11 mouse cellular contexts compared by ENCODE assay signal in genomic region chr3:137418636-137419035, GRCm38 (mm10).
DNase-seq lines count a peak whose midpoint lies in the region; ATAC-seq and TF ChIP-seq lines count a peak whose summit lies in the region.
"Had no signal": no experiment of that assay in that cellular context is flagged by ENCODE, and none has a peak within 500 bp of the region (broad histone marks: within the 10 kb centered on the region; RNA-seq: fewer than 3 reads in every experiment).

No protein-coding gene starts in this region.

- no peak for TF ChIP-seq EP300 in heart, adult 2 months (IDR thresholded peaks at IDR 0.05; ENCODE audit: insufficient read depth, low read depth, low read length)
- TF ChIP-seq EP300 in lung, postnatal 0 days (IDR thresholded peaks at IDR 0.05): 0 out of 2 replicates have a peak, but pooled peaks have one; percentile 12

- no peaks in the 10 kb centered on the region for H3K9me3 ChIP-seq in heart, embryonic 10.5 days
- H3K9me3 ChIP-seq in lung, postnatal 0 days (ENCODE audit: low read length): no peaks in the 10 kb centered on the region
- H3K9me3 ChIP-seq in neural tube, embryonic 15.5 days (replicated peaks): no peaks in the 10 kb centered on the region
- H3K9me3 ChIP-seq: G1E; neural tube, embryonic 12.5 days had no signal

- TF ChIP-seq POLR2A in heart, adult 2 months (IDR thresholded peaks at IDR 0.05; ENCODE audit: insufficient read depth, low read depth, low read length): no peak

- intact Hi-C loops in heart, adult 2 months (cut with DNase I): loop anchor here (2.0 to 10.0 kb wide), 5 partner anchors 76 to 1532 kb away; partner anchors contain the start of gene Emcn

- no peaks in the 10 kb centered on the region for H3K27me3 ChIP-seq in heart, adult 2 months (ENCODE audit: control insufficient read depth, insufficient read depth, low read length)
- no peaks in the 10 kb centered on the region for H3K27me3 ChIP-seq in heart, embryonic 10.5 days (ENCODE audit: insufficient read depth, poor library complexity, severe bottlenecking)
- no peaks in the 10 kb centered on the region for H3K27me3 ChIP-seq in lung, postnatal 0 days (replicated peaks; ENCODE audit: insufficient read depth, low read length)
- H3K27me3 ChIP-seq in neural tube, embryonic 15.5 days (replicated peaks): no peaks in the 10 kb centered on the region
- H3K27me3 ChIP-seq: neural tube, embryonic 12.5 days had no signal

- WGBS in heart, adult 2 months: 59% methylated on average over 4 of the region's 4 CpGs
- 65% methylated on average over 4 of the region's 4 CpGs for WGBS in heart, embryonic 10.5 days
- 59% methylated on average over 4 of the region's 4 CpGs for WGBS in lung, postnatal 0 days
- 75% methylated on average over 4 of the region's 4 CpGs for WGBS in neural tube, embryonic 15.5 days

- H3K79me2 ChIP-seq in heart, adult 2 months (replicated peaks; ENCODE audit: control insufficient read depth, insufficient read depth, low read length): no peaks in the 10 kb centered on the region

- no peaks in the 10 kb centered on the region for H3K36me3 ChIP-seq in heart, adult 2 months (ENCODE audit: control insufficient read depth, insufficient read depth, low read length)
- no peaks in the 10 kb centered on the region for H3K36me3 ChIP-seq in heart, embryonic 10.5 days
- no peaks in the 10 kb centered on the region for H3K36me3 ChIP-seq in lung, postnatal 0 days (ENCODE audit: insufficient read depth, low read length)
- no peaks in the 10 kb centered on the region for H3K36me3 ChIP-seq in neural tube, embryonic 15.5 days
- H3K36me3 ChIP-seq: G1E; neural tube, embryonic 12.5 days had no signal

- no peak for DNase-seq in heart, adult 2 months
- DNase-seq in heart, embryonic 10.5 days (ENCODE audit: low spot score): no peak
- peak; percentile 59 for DNase-seq in lung, postnatal 0 days (ENCODE audit: low spot score)
- no peak for DNase-seq in lung, postnatal 4 days
- peak; percentile 32 for DNase-seq in fibroblast of lung, adult 2 months (ENCODE audit: low read depth)
- DNase-seq in telencephalon, adult 2 months (ENCODE audit: low read depth, low spot score): peak; percentile 55
- DNase-seq in gastrocnemius, adult 18-20 months (ENCODE audit: low spot score): no peak

- ATAC-seq in lung, postnatal 0 days: no peak
- ATAC-seq in neural tube, embryonic 15.5 days (ENCODE audit: low FRiP score): no peak

- peak; percentile 81 for TF ChIP-seq CTCF in heart, adult 2 months (IDR thresholded peaks at IDR 0.05)
- TF ChIP-seq CTCF in lung, postnatal 0 days (IDR thresholded peaks at IDR 0.05): peak; percentile 68

- no peaks in the 10 kb centered on the region for H3K4me1 ChIP-seq in heart, adult 2 months (ENCODE audit: control insufficient read depth, insufficient read depth, low read length)
- H3K4me1 ChIP-seq in heart, embryonic 10.5 days: no peaks in the 10 kb centered on the region
- no peaks in the 10 kb centered on the region for H3K4me1 ChIP-seq in lung, postnatal 0 days (ENCODE audit: insufficient read depth, low read depth, low read length)
- peaks cover 5% of the 10 kb centered on the region; the same call in 1 of the 2 replicates for H3K4me1 ChIP-seq in neural tube, embryonic 15.5 days
- H3K4me1 ChIP-seq: neural tube, embryonic 12.5 days had no signal

- no peak overlapping the region for H3K4me3 ChIP-seq in heart, adult 2 months
- H3K4me3 ChIP-seq in heart, embryonic 10.5 days: no peak overlapping the region
- H3K4me3 ChIP-seq in lung, postnatal 0 days (ENCODE audit: low read depth, low read length): no peak overlapping the region
- no peak overlapping the region for H3K4me3 ChIP-seq in neural tube, embryonic 15.5 days (replicated peaks)
- H3K4me3 ChIP-seq: erythroblast, embryonic 14.5 days; neural tube, embryonic 12.5 days had no signal

- H3K4me2 ChIP-seq in lung, postnatal 0 days (replicated peaks; ENCODE audit: low read depth, low read length): no peak overlapping the region
- H3K4me2 ChIP-seq in neural tube, embryonic 15.5 days: no peak overlapping the region
- H3K4me2 ChIP-seq: neural tube, embryonic 12.5 days had no signal

- no peak overlapping the region for H3K27ac ChIP-seq in heart, adult 2 months
- no peak overlapping the region for H3K27ac ChIP-seq in heart, embryonic 10.5 days
- H3K27ac ChIP-seq in lung, postnatal 0 days (ENCODE audit: low read length): no peak overlapping the region
- H3K27ac ChIP-seq in neural tube, embryonic 15.5 days (replicated peaks): no peak overlapping the region
- H3K27ac ChIP-seq: neural tube, embryonic 12.5 days had no signal

- H3K9ac ChIP-seq in heart, adult 2 months (ENCODE audit: low read depth, low read length): no peak overlapping the region
- H3K9ac ChIP-seq in lung, postnatal 0 days (replicated peaks; ENCODE audit: low read depth): no peak overlapping the region
- no peak overlapping the region for H3K9ac ChIP-seq in neural tube, embryonic 15.5 days (replicated peaks)
- H3K9ac ChIP-seq: neural tube, embryonic 12.5 days had no signal

Comparison
In these comparisons a context has a peak if more than half of its experiments do, and no peak if none do; other contexts are left out.
1. DNase-seq: peak in lung, postnatal 0 days (single experiment), fibroblast of lung, adult 2 months (single experiment) and telencephalon, adult 2 months (single experiment); none in heart, adult 2 months (0 of 2), heart, embryonic 10.5 days (single experiment), lung, postnatal 4 days (0 of 2) and gastrocnemius, adult 18-20 months (single experiment).